Mouse (Mus musculus) midbrain, embryonic 13.5 days (tissue): ENCODE measurements around the gene Ccdc182. TPM values are rescaled to one million over a fixed set of nuclear protein-coding genes. Genes with fewer than 3 reads are reported as not detected.
A peak's percentile ranks its signal among the peaks of the same experiment; 100 is the strongest.

Source experiments
- ATAC-seq: fragments of 200-750 bp; cut with Nextera tagmentation; 2 replicates; pipeline ENCODE4 v1.8.0; 2017; ENCODE audit warnings: mild to moderate bottlenecking, moderate TSS enrichment, moderate library complexity
- H3K27ac ChIP-seq: fragments of 300-500 bp; sonication (generic); 2 replicates; pipeline ENCODE4 v1.5.1; 2015; ENCODE audit warnings: inconsistent platforms, mild to moderate bottlenecking, moderate library complexity
- H3K27me3 ChIP-seq: fragments of 300-500 bp; sonication (generic); 2 replicates; pipeline ENCODE4 v1.6.1; 2015; ENCODE audit warnings: mild to moderate bottlenecking, inconsistent platforms
- H3K36me3 ChIP-seq: fragments of 300-500 bp; sonication (generic); 2 replicates; pipeline ENCODE4 v1.6.1; 2015; ENCODE audit warnings: mild to moderate bottlenecking, inconsistent platforms
- H3K4me1 ChIP-seq: fragments of 300-500 bp; sonication (generic); replicated peaks from 2 replicates; pipeline ENCODE4 v1.6.1; 2015; ENCODE audit warnings: inconsistent platforms
- H3K4me2 ChIP-seq: fragments of 300-500 bp; sonication (generic); replicated peaks from 2 replicates; pipeline ENCODE4 v1.6.1; 2015; ENCODE audit warnings: moderate library complexity, mild to moderate bottlenecking, inconsistent platforms
- H3K4me3 ChIP-seq: fragments of 300-500 bp; sonication (generic); replicated peaks from 2 replicates; pipeline ENCODE4 v1.5.1; 2015; ENCODE audit warnings: mild to moderate bottlenecking, inconsistent platforms
- H3K9ac ChIP-seq: fragments of 300-500 bp; sonication (generic); replicated peaks from 2 replicates; pipeline ENCODE4 v1.6.1; 2015; ENCODE audit warnings: mild to moderate bottlenecking, inconsistent platforms
- H3K9me3 ChIP-seq: fragments of 300-500 bp; sonication (generic); 2 replicates; pipeline ENCODE4 v1.6.1; 2016; ENCODE audit warnings: mild to moderate bottlenecking, inconsistent platforms
- WGBS: fragments of 180-500 bp; shearing (Covaris S2); methylation state at CpG from one replicate; pipeline ENCODE4 v1.1.7; 2015; 5-methylcytosine and 5-hydroxymethylcytosine counted together
- polyA plus RNA-seq: library from polyadenylated mRNA; unstranded; fragments of >200 nt; fragmentation: Nextera tagmentation; extraction: Ambion mirVana; gene quantifications from 2 replicates; pipeline ENCODE4 v1.2.1, GENCODE M21; 2015

Gene Ccdc182
- polyA plus RNA-seq, 1 experiment from 2014 or later = 1.6 TPM

DNA sequence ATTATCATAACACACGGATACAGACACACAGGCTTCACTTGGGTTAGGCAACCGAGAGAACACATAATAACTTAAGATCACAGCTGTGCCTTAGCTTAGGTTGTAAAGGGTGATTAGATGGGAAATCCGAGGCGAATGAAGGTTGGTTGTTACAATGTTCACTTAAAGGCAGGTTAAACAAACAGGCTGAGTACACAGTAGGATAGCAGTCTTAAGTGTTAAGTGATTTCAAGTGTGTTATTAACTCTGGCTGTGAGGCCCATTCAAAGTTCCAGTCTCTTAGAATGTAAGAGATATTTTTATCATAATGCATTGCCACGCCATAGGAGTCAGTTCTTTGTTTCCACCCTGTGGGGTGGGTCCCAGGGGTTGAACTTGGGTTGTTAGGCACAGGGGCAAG lies 41.0 kb downstream of the Ccdc182 start:
- H3K27me3 ChIP-seq = no peaks in the 10 kb centered on the region
- peaks cover 18% of the 10 kb centered on the region; the same call in 1 of the 2 replicates for H3K36me3 ChIP-seq
- no peaks in the 10 kb centered on the region for H3K9me3 ChIP-seq
- H3K27ac ChIP-seq = peak overlapping the region; percentile 64
- no peak overlapping the region for H3K4me2 ChIP-seq
- no peak overlapping the region for H3K4me3 ChIP-seq
- H3K4me1 ChIP-seq = peaks cover 35% of the 10 kb centered on the region
- WGBS = 19% methylated on average over 5 of the region's 5 CpGs
- ATAC-seq = no peak
- H3K9ac ChIP-seq = no peak overlapping the region

DNA sequence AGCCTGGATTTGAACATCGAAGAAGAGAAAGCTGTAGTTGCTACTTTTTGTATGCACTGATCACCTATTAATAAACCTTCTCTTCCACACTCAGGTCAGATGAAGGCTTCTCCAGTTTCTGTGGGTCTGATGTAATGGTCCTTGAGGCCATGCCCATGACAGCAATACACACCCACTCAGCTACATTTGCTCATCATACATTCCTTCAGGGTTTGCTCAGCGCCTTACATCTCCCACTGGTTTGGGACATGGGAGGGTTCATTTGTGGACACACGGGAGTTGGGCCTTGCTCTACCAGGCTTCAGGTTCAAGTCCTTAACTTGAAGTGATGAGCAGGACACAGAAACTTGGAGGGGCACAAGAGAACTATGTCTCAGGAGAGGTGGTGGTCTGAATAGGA lies 44.1 kb downstream of the Ccdc182 start:
- ATAC-seq = no peak
- H3K4me3 ChIP-seq = no peak overlapping the region
- no peaks in the 10 kb centered on the region for H3K9me3 ChIP-seq
- no peak overlapping the region for H3K27ac ChIP-seq
- 96% methylated on average over 3 of the region's 3 CpGs for WGBS
- H3K9ac ChIP-seq = no peak overlapping the region
- H3K4me2 ChIP-seq = no peak overlapping the region
- peaks cover 18% of the 10 kb centered on the region for H3K4me1 ChIP-seq
- H3K36me3 ChIP-seq = peaks cover 22% of the 10 kb centered on the region
- no peaks in the 10 kb centered on the region for H3K27me3 ChIP-seq

Other genes with a start within 250 kb of the Ccdc182 start
- gene Srsf1, start 246.7 kb upstream of the Ccdc182 start, polyA plus RNA-seq = 313 and 341 TPM in 2 replicates
- 67.2 and 70.1 TPM in 2 replicates for gene Vezf1, start 225.8 kb upstream of the Ccdc182 start, polyA plus RNA-seq
- 40.6 and 46.1 TPM in 2 replicates for gene Cuedc1, start 196.0 kb upstream of the Ccdc182 start, polyA plus RNA-seq
- gene Mrps23, start 89.7 kb upstream of the Ccdc182 start, polyA plus RNA-seq = 68.6 and 69.8 TPM in 2 replicates